Mouse (Mus musculus) C2C12 (cell line): ENCODE results near the gene Cdc42bpg. TPM values are rescaled to one million over a fixed set of nuclear protein-coding genes. Genes with fewer than 3 reads are reported as not detected.

Source experiments
- H3K27me3 ChIP-seq: one replicate; pipeline ENCODE4 v1.6.1; 2011; ENCODE audit not compliant: control insufficient read depth, insufficient read depth, insufficient read length
- H3K36me3 ChIP-seq: one replicate; pipeline ENCODE4 v1.6.1; 2011; ENCODE audit not compliant: control insufficient read depth, insufficient read depth
- H3K4me3 ChIP-seq: one replicate; pipeline ENCODE4 v1.5.1; 2011; ENCODE audit warnings: mild to moderate bottlenecking, control low read depth; ENCODE audit not compliant: poor library complexity, insufficient read depth, severe bottlenecking
- H3K79me2 ChIP-seq: one replicate; pipeline ENCODE4 v1.6.1; 2011; ENCODE audit not compliant: control insufficient read depth, insufficient read depth
- H3K79me3 ChIP-seq: one replicate; pipeline ENCODE4 v1.6.1; 2011; ENCODE audit warnings: low read depth, control low read depth
- H3ac ChIP-seq: one replicate; pipeline ENCODE3; 2011; ENCODE audit warnings: low read depth; ENCODE audit not compliant: control insufficient read depth, insufficient read length
- CEBPB ChIP-seq: IDR thresholded peaks from one replicate; pipeline ENCODE4 v1.6.1; 2011; ENCODE audit warnings: low read depth, mild to moderate bottlenecking, control low read depth, moderate library complexity
- CTCF ChIP-seq: IDR thresholded peaks from one replicate; pipeline ENCODE4 v1.5.1; 2011; ENCODE audit not compliant: control insufficient read depth, insufficient read depth, insufficient read length
- FOSL1 ChIP-seq: IDR thresholded peaks from one replicate; pipeline ENCODE4 v1.8.0; 2011; ENCODE audit warnings: mild to moderate bottlenecking, low read length; ENCODE audit not compliant: poor library complexity, insufficient read depth, severe bottlenecking
- MAX ChIP-seq: IDR thresholded peaks from one replicate; pipeline ENCODE4 v1.6.1; 2011; ENCODE audit warnings: mild to moderate bottlenecking, control low read depth
- MYOD1 ChIP-seq: IDR thresholded peaks from one replicate; pipeline ENCODE4 v1.6.1; 2011; ENCODE audit warnings: low read depth; ENCODE audit not compliant: control insufficient read depth, insufficient read length
- MYOG ChIP-seq: IDR thresholded peaks from one replicate; pipeline ENCODE4 v1.6.1; 2011; ENCODE audit not compliant: control insufficient read depth, insufficient read length; ENCODE audit errors: extremely low read depth
- USF1 ChIP-seq: IDR thresholded peaks from one replicate; pipeline ENCODE4 v1.6.1; 2011; ENCODE audit warnings: low read depth, mild to moderate bottlenecking, control low read depth, moderate library complexity
- polyA plus RNA-seq: library from polyadenylated mRNA; unstranded; fragments of >200 nt; fragmentation: generic; extraction: Trizol; gene quantifications from one replicate; pipeline ENCODE4 v1.2.1, GENCODE M21; 2012; ENCODE audit warnings: missing spikeins

The Cdc42bpg gene
- polyA plus RNA-seq, 1 experiment, result 7.2 TPM

DNA sequence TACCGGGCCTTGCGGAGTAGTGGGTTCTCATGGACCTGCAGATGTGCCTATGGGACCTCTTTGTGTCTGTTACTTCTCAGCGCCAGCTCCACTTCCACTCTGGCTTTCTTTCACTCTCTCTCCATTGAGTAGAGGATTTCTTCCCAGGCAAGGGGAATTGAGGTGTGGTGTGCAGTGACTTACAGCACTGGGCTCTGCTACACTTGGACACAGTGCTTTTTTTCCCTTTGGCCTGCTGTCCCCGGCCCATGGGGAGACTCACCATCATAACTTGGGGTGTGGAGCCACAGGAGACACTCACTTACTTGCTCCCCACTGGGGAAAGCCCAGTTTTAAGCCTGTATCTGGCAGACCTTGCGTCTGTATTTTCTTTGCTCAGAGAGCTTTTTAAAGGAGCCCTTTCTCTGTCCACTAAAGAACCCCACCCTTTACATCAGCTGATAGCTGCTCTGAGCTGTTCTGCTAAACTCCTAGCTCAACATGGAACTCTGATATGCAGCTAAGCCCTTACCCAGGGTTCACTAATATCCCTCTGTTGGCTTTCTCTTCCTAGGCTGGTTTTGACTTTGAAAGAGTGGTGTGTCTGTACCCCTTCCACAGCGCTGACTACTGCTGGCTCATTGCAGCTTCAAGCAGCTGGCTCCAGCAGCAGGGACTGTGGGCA is 26.6 kb upstream of the Cdc42bpg start:
- no peak overlapping the region for H3K4me3 ChIP-seq
- TF ChIP-seq USF1, result no peak
- no peak for TF ChIP-seq CEBPB
- no peak for TF ChIP-seq MAX
- no peak for TF ChIP-seq MYOG
- no peak for TF ChIP-seq FOSL1
- TF ChIP-seq CTCF, result no peak
- TF ChIP-seq MYOD1, result no peak
- H3K27me3 ChIP-seq, result no peaks in the 10 kb centered on the region
- peaks cover 56% of the 10 kb centered on the region for H3K36me3 ChIP-seq
- H3ac ChIP-seq, result no peak overlapping the region
- H3K79me2 ChIP-seq, result peaks cover 85% of the 10 kb centered on the region
- H3K79me3 ChIP-seq, result peaks cover 64% of the 10 kb centered on the region

DNA sequence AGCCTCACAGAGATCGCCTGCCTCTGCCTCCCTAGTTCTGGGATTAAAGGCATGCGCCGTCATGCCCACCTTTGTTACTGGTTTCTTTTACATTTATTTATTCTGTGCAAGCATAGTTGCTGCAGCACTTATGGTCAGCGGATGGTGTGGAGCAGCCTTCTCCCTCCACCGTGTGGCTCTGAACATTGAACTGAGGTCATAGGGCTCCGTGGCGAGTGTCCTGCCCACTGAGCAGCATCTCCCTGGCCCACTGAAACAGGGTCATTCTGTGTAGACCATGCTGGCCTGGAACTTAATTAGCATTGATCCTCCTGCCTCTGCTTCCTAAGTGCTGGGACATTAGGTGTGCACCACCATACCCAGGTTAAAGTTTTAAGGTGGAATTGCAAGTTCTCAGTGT is 25.7 kb upstream of the Cdc42bpg start:
- Histone ChIP-seq H3ac (no peak overlapping the region), H3K4me3 (no peak overlapping the region), H3K36me3 (peaks cover 65% of the 10 kb centered on the region), H3K27me3 (no peaks in the 10 kb centered on the region), H3K79me3 (peaks cover 70% of the 10 kb centered on the region), H3K79me2 (peaks cover 94% of the 10 kb centered on the region)
- no peak for TF ChIP-seq MAX
- TF ChIP-seq CEBPB, result no peak
- TF ChIP-seq MYOD1, result no peak
- TF ChIP-seq CTCF, result no peak
- no peak for TF ChIP-seq USF1
- TF ChIP-seq FOSL1, result no peak
- TF ChIP-seq MYOG, result no peak

DNA sequence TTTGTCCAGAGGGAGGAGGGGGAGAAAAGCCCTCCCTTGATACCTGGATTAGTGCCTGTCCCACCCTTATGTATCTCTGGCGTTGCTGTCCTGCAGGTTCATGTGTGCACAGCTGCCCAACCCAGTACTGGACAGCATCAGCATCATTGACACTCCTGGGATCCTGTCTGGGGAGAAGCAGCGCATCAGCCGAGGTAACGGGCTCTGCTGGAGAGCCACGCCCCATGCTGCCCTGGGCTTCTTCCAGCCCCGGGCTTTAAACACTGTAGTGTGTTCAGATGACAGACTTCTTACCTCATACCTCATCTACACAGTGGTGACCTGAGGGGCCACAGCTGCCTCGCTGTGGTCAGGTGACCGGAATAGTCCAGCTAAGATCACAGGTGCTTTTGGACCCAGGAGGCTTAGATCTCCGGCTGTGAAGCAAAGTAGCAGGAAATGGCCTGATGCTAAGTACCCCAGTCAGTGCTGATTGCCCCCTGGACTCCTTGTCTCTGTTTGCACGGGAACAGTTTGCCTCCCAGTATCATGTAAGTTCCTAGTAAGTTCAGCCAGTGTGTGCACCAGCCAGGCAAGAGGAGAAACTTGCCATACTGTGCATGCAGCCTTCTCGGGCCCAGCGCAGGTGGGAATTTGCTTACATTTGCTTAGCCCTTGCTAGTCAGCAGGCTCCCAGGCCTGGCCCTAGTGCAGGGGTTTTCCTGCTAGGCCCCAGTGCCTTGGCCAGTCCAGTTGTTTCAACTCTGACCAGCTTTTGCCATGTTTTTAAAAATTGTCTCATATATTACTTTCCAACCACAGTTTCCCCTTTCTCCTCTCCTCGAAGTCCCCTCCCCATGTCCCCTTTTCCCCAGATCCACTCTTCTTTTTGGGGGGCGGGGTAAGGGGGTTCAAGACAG is 24.9 kb upstream of the Cdc42bpg start:
- peaks cover 77% of the 10 kb centered on the region for H3K79me3 ChIP-seq
- no peak overlapping the region for H3ac ChIP-seq
- H3K4me3 ChIP-seq, result no peak overlapping the region
- H3K36me3 ChIP-seq, result peaks cover 73% of the 10 kb centered on the region
- H3K27me3 ChIP-seq, result no peaks in the 10 kb centered on the region
- H3K79me2 ChIP-seq, result peaks cover 95% of the 10 kb centered on the region
- no peak for TF ChIP-seq CEBPB
- TF ChIP-seq USF1, result no peak
- no peak for TF ChIP-seq MYOD1
- TF ChIP-seq CTCF, result no peak
- no peak for TF ChIP-seq MAX
- TF ChIP-seq FOSL1, result no peak

DNA sequence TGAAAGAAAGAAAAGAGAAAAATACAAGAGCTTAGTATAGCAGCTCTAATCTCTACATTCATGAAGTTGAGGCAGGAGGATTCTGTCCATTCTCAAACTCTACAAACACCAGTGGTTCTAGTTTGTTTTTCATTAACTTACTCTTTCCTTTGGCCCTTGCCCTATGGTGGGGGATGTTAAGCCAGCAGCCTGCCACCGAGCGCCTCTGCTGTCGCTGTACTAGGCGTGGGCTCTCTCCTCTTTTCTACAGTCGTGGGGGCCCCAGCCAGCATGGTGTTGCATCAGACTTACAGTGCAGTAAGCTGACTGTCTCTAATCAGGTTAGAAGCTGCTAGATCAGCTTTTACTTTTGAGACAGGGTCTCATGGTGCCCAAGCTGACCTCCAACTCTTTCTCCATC is 23.3 kb upstream of the Cdc42bpg start:
- Histone ChIP-seq H3K4me3 (no peak overlapping the region), H3K36me3 (peaks cover 89% of the 10 kb centered on the region), H3ac (no peak overlapping the region), H3K79me2 (peaks cover 99% of the 10 kb centered on the region), H3K27me3 (no peaks in the 10 kb centered on the region), H3K79me3 (peaks cover 79% of the 10 kb centered on the region)
- TF ChIP-seq FOSL1, result no peak
- no peak for TF ChIP-seq CTCF
- no peak for TF ChIP-seq USF1
- TF ChIP-seq CEBPB, result no peak
- TF ChIP-seq MYOD1, result no peak

DNA sequence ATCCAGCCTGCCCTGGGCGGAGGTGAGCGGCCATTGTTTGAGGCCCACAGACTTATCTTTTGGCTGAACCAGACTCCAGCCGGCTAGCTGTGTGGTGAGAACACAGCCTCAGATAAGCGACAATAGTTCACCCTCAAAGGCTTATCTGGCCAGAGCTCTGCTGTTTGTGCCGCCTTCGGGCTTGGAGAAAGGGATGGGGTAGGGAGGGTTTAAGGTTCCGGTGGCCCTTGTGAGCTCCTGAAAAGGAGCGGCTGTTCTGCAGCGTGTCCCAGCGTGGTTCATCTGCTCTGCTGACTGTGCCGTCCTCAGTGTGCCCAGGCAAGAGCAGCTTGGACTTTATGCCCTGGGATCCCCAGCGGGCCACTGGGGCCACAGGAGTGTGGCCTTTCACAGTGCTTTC is 21.8 kb upstream of the Cdc42bpg start:
- Histone ChIP-seq H3K79me3 (peaks cover 77% of the 10 kb centered on the region), H3K36me3 (peaks cover 89% of the 10 kb centered on the region)
- TF ChIP-seq MYOG (no peak), USF1 (no peak), CTCF (no peak), MAX (no peak), CEBPB (no peak), MYOD1 (no peak), FOSL1 (no peak)

More for the DNA sequence above, 21.8 kb upstream of the Cdc42bpg start:
- Histone ChIP-seq H3K27me3 (no peaks in the 10 kb centered on the region), H3K79me2 (peaks cover 100% of the 10 kb centered on the region), H3ac (no peak overlapping the region), H3K4me3 (no peak overlapping the region)
